Mouse (Mus musculus) adipocyte (in vitro differentiated cells): ENCODE data around the gene Dnajc22.

Experiments
- DNase-seq: peaks from one replicate; pipeline ENCODE4 v3.0.0-alpha.2; 2016; ENCODE audit warnings: low spot score

The Dnajc22 gene

GRCm38 (mm10) chr15:99115065-99115423 lies 22.1 kb downstream of the Dnajc22 start:
- no peak for DNase-seq

- no peak for DNase-seq
Observed at GRCm38 (mm10) chr15:99116539-99116938, 23.6 kb downstream of the Dnajc22 start.

- no peak for DNase-seq
Observed at GRCm38 (mm10) chr15:99120814-99121213, 27.8 kb downstream of the Dnajc22 start.

GRCm38 (mm10) chr15:99122642-99123041 lies 29.7 kb downstream of the Dnajc22 start:
- no peak for DNase-seq

GRCm38 (mm10) chr15:99125711-99126080 lies 32.7 kb downstream of the Dnajc22 start, which contains the start of gene Spats2:
Gene Spats2, plus strand, starts transcription at chr15:99125916.
- no peak for DNase-seq

- peak; percentile 65 for DNase-seq
Observed at GRCm38 (mm10) chr15:99126081-99126815, 33.3 kb downstream of the Dnajc22 start.

GRCm38 (mm10) chr15:99126816-99127365 lies 33.9 kb downstream of the Dnajc22 start:
- peak; percentile 39 for DNase-seq

- no peak for DNase-seq
Observed at GRCm38 (mm10) chr15:99127851-99128522, 35.0 kb downstream of the Dnajc22 start.

GRCm38 (mm10) chr15:99129441-99129840 lies 36.5 kb downstream of the Dnajc22 start:
- no peak for DNase-seq

- DNase-seq: no peak
Observed at GRCm38 (mm10) chr15:99129956-99130910, 37.3 kb downstream of the Dnajc22 start.

- DNase-seq: no peak
Observed at GRCm38 (mm10) chr15:99138389-99138788, 45.4 kb downstream of the Dnajc22 start.

- peak; percentile 62 for DNase-seq
Observed at GRCm38 (mm10) chr15:99139669-99140068, 46.7 kb downstream of the Dnajc22 start.

GRCm38 (mm10) chr15:99150516-99150915 lies 57.5 kb downstream of the Dnajc22 start:
- no peak for DNase-seq

- DNase-seq: no peak
Observed at GRCm38 (mm10) chr15:99151324-99151723, 58.4 kb downstream of the Dnajc22 start.

- DNase-seq: no peak
Observed at GRCm38 (mm10) chr15:99153466-99153865, 60.5 kb downstream of the Dnajc22 start.
